Mouse (Mus musculus): Measurements from ENCODE around the gene Dlx4. TPM values are rescaled to one million over a fixed set of nuclear protein-coding genes. Genes with fewer than 3 reads are reported as not detected.

The Dlx4 gene
- polyA plus RNA-seq, 1 experiment from 2014 or later, result 3.2 TPM

GRCm38 (mm10) chr11:95120633-95121020 lies 25.4 kb downstream of the Dlx4 start:
- DNase-seq (ENCODE audit: low spot score) (no peak), ATAC-seq (ENCODE audit: low read depth) (no peak)
- H3K4me3 ChIP-seq (ENCODE audit: low read depth, low read length), result peak overlapping the region; percentile 53
- H3K9ac ChIP-seq (ENCODE audit: low read depth, low read length), result peak overlapping the region; percentile 71
- H3K4me1 ChIP-seq (ENCODE audit: control insufficient read depth, insufficient read depth, low read length), result peaks cover 8% of the 10 kb centered on the region; the same call in 1 of the 2 replicates
- H3K36me3 ChIP-seq (ENCODE audit: control insufficient read depth, insufficient read depth, low read length), result no peaks in the 10 kb centered on the region
- H3K9me3 ChIP-seq (ENCODE audit: control insufficient read depth, low read length), result no peaks in the 10 kb centered on the region
- WGBS, result 1% methylated on average over 21 of the region's 21 CpGs
- no peak overlapping the region; the same call in 1 of the 2 replicates for H3K27ac ChIP-seq (replicated peaks; ENCODE audit: low read depth, low read length)
- peak overlapping the region; percentile 79 for H3K4me2 ChIP-seq (ENCODE audit: low read depth, low read length)
- H3K27me3 ChIP-seq (replicated peaks; ENCODE audit: control insufficient read depth, insufficient read depth, low read length), result peaks cover 66% of the 10 kb centered on the region

DNA sequence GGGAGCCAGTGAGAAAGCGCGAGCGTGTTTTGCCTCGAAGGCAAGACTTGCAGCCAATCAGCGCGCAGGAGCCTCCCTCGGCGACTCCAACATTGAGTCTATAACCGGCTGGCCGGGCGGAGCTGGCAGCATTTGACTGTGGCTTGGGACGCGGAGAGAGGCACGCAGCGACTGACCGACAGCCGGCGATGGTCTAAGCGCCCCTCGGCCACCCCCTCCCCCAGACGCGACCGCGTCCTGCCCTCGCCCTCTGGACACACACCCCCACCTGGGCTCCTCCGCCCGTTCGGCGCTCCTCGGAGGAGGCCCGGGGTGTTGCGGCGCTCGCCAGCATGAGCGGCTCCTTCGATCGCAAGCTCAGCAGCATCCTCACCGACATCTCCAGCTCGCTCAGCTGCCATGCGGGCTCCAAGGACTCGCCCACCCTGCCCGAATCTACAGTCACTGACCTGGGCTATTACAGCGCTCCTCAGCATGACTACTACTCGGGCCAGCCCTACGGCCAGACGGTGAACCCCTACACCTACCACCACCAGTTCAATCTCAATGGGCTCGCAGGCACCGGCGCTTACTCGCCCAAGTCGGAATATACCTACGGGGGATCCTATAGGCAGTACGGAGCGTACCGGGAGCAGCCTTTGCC lies 26.0 kb downstream of the Dlx4 start, which contains the start of gene Dlx3:
Dlx3 (plus strand) TSS at position 130 of the 643 bp plus-strand sequence.
- no peak within 1 kb of the TSS; the same call in 1 of the 2 replicates for H3K27ac ChIP-seq (replicated peaks; ENCODE audit: low read depth, low read length)
- peak; percentile 42 for ATAC-seq (ENCODE audit: low read depth)
- peak within 1 kb of the TSS; percentile 79 for H3K4me2 ChIP-seq (ENCODE audit: low read depth, low read length)
- peaks cover 6% of the 10 kb centered on the region; the same call in 1 of the 2 replicates for H3K4me1 ChIP-seq (ENCODE audit: control insufficient read depth, insufficient read depth, low read length)
- peak within 1 kb of the TSS; percentile 71 for H3K9ac ChIP-seq (ENCODE audit: low read depth, low read length)
- peak within 1 kb of the TSS; percentile 53 for H3K4me3 ChIP-seq (ENCODE audit: low read depth, low read length)
- WGBS, result under 1% methylated on average over 29 of the region's 55 CpGs
- no peaks in the 10 kb centered on the region for H3K9me3 ChIP-seq (ENCODE audit: control insufficient read depth, low read length)
- H3K36me3 ChIP-seq (ENCODE audit: control insufficient read depth, insufficient read depth, low read length), result no peaks in the 10 kb centered on the region
- peaks cover 66% of the 10 kb centered on the region for H3K27me3 ChIP-seq (replicated peaks; ENCODE audit: control insufficient read depth, insufficient read depth, low read length)
- DNase-seq (ENCODE audit: low spot score), result peak; percentile 90

DNA sequence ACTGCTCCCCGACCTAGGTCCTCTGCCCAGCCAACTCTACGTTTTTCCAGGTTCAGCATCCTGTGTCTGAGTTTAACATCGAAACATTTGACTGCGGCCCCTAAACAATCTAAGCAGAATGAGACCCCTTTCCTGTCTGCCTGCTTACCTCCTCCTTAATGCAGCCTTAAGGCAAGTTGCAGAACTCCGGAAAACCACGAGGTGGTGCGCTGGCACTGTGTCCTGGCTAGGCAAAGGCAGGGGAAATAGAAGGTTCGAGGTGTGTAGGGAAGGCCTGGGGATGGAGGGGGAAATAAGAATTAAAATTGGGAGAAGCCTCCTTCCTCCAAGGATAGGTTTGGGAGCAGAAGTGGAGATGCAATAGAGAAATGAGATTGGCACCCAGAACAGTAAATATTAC lies 27.6 kb downstream of the Dlx4 start:
- peaks cover 54% of the 10 kb centered on the region for H3K27me3 ChIP-seq (replicated peaks; ENCODE audit: control insufficient read depth, insufficient read depth, low read length)
- no peak overlapping the region for H3K4me3 ChIP-seq (ENCODE audit: low read depth, low read length)
- ATAC-seq (ENCODE audit: low read depth) (peak; percentile 54), DNase-seq (ENCODE audit: low spot score) (peak; percentile 80)
- H3K4me1 ChIP-seq (ENCODE audit: control insufficient read depth, insufficient read depth, low read length), result peaks cover 6% of the 10 kb centered on the region; the same call in 1 of the 2 replicates
- no peaks in the 10 kb centered on the region for H3K9me3 ChIP-seq (ENCODE audit: control insufficient read depth, low read length)
- no peak overlapping the region for H3K27ac ChIP-seq (replicated peaks; ENCODE audit: low read depth, low read length)
- no peaks in the 10 kb centered on the region for H3K36me3 ChIP-seq (ENCODE audit: control insufficient read depth, insufficient read depth, low read length)
- 3% methylated on average over 8 of the region's 8 CpGs for WGBS
- H3K9ac ChIP-seq (ENCODE audit: low read depth, low read length), result no peak overlapping the region
- peak overlapping the region; percentile 38 for H3K4me2 ChIP-seq (ENCODE audit: low read depth, low read length)

- peak; percentile 79 for ATAC-seq (ENCODE audit: low read depth)
- H3K4me3 ChIP-seq (ENCODE audit: low read depth, low read length), result no peak overlapping the region
- 4% methylated on average over 6 of the region's 6 CpGs for WGBS
Observed at GRCm38 (mm10) chr11:95117030-95117429, 29.0 kb downstream of the Dlx4 start.

GRCm38 (mm10) chr11:95110081-95110480 lies 36.0 kb downstream of the Dlx4 start:
- Histone ChIP-seq H3K4me3 (ENCODE audit: low read depth, low read length) (no peak overlapping the region), H3K36me3 (ENCODE audit: control insufficient read depth, insufficient read depth, low read length) (no peaks in the 10 kb centered on the region), H3K27ac (replicated peaks; ENCODE audit: low read depth, low read length) (no peak overlapping the region), H3K9ac (ENCODE audit: low read depth, low read length) (no peak overlapping the region), H3K9me3 (ENCODE audit: control insufficient read depth, low read length) (no peaks in the 10 kb centered on the region), H3K27me3 (replicated peaks; ENCODE audit: control insufficient read depth, insufficient read depth, low read length) (no peaks in the 10 kb centered on the region), H3K4me1 (ENCODE audit: control insufficient read depth, insufficient read depth, low read length) (peaks cover 5% of the 10 kb centered on the region), H3K4me2 (ENCODE audit: low read depth, low read length) (no peak overlapping the region)
- ATAC-seq (ENCODE audit: low read depth), result no peak
- 89% methylated on average over 7 of the region's 7 CpGs for WGBS
- no peak for DNase-seq (ENCODE audit: low spot score)

More at GRCm38 (mm10) chr11:95117030-95117429, 29.0 kb downstream of the Dlx4 start:
- peak; percentile 91 for DNase-seq (ENCODE audit: low spot score)
- H3K4me1 ChIP-seq (ENCODE audit: control insufficient read depth, insufficient read depth, low read length), result peaks cover 6% of the 10 kb centered on the region; the same call in 1 of the 2 replicates
- no peak overlapping the region for H3K9ac ChIP-seq (ENCODE audit: low read depth, low read length)
- H3K27me3 ChIP-seq (replicated peaks; ENCODE audit: control insufficient read depth, insufficient read depth, low read length), result peaks cover 39% of the 10 kb centered on the region
- H3K9me3 ChIP-seq (ENCODE audit: control insufficient read depth, low read length), result no peaks in the 10 kb centered on the region
- H3K4me2 ChIP-seq (ENCODE audit: low read depth, low read length), result no peak overlapping the region
- no peak overlapping the region for H3K27ac ChIP-seq (replicated peaks; ENCODE audit: low read depth, low read length)
- H3K36me3 ChIP-seq (ENCODE audit: control insufficient read depth, insufficient read depth, low read length), result no peaks in the 10 kb centered on the region

DNA sequence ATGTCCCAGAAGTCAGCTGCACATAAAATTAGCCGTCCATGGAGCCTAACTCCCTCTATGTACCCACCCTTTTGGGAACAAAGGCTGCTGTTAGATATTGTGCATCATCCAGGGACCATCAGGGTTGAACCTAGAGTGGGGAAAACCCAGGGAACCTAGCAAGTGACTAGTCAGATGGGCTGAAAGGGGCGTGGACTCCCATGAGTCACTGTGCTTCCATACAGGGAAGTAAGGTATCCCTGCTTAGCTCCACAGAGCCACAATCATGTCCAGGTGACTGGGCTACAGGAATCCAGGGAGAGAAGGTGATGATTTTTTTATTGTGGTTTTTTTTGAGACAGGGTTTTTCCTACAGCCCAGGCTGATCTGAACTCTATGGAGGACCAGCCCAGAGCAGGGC lies 37.1 kb downstream of the Dlx4 start:
- no peak for DNase-seq (ENCODE audit: low spot score)
- 84% methylated on average over 2 of the region's 2 CpGs for WGBS

GRCm38 (mm10) chr11:95106440-95107236 lies 39.4 kb downstream of the Dlx4 start:
- Histone ChIP-seq H3K4me1 (ENCODE audit: control insufficient read depth, insufficient read depth, low read length) (peaks cover 6% of the 10 kb centered on the region), H3K27me3 (replicated peaks; ENCODE audit: control insufficient read depth, insufficient read depth, low read length) (no peaks in the 10 kb centered on the region; the same call in 1 of the 2 replicates), H3K4me2 (ENCODE audit: low read depth, low read length) (peak overlapping the region; percentile 6), H3K9me3 (ENCODE audit: control insufficient read depth, low read length) (no peaks in the 10 kb centered on the region), H3K36me3 (ENCODE audit: control insufficient read depth, insufficient read depth, low read length) (no peaks in the 10 kb centered on the region), H3K4me3 (ENCODE audit: low read depth, low read length) (no peak overlapping the region), H3K9ac (ENCODE audit: low read depth, low read length) (no peak overlapping the region), H3K27ac (replicated peaks; ENCODE audit: low read depth, low read length) (no peak overlapping the region)
- peak; percentile 71 for DNase-seq (ENCODE audit: low spot score)
- peak; percentile 75 for ATAC-seq (ENCODE audit: low read depth)
- WGBS, result 36% methylated on average over 23 of the region's 23 CpGs

More for the DNA sequence above, 37.1 kb downstream of the Dlx4 start:
- Histone ChIP-seq H3K36me3 (ENCODE audit: control insufficient read depth, insufficient read depth, low read length) (no peaks in the 10 kb centered on the region), H3K9ac (ENCODE audit: low read depth, low read length) (no peak overlapping the region), H3K27me3 (replicated peaks; ENCODE audit: control insufficient read depth, insufficient read depth, low read length) (no peaks in the 10 kb centered on the region; the same call in 1 of the 2 replicates), H3K9me3 (ENCODE audit: control insufficient read depth, low read length) (no peaks in the 10 kb centered on the region), H3K4me1 (ENCODE audit: control insufficient read depth, insufficient read depth, low read length) (peaks cover 6% of the 10 kb centered on the region), H3K4me2 (ENCODE audit: low read depth, low read length) (no peak overlapping the region), H3K27ac (replicated peaks; ENCODE audit: low read depth, low read length) (no peak overlapping the region), H3K4me3 (ENCODE audit: low read depth, low read length) (no peak overlapping the region)
- no peak for ATAC-seq (ENCODE audit: low read depth)

GRCm38 (mm10) chr11:95105274-95105874 lies 40.7 kb downstream of the Dlx4 start:
- Histone ChIP-seq H3K27ac (replicated peaks; ENCODE audit: low read depth, low read length) (no peak overlapping the region), H3K4me2 (ENCODE audit: low read depth, low read length) (peak overlapping the region; percentile 47), H3K27me3 (replicated peaks; ENCODE audit: control insufficient read depth, insufficient read depth, low read length) (no peaks in the 10 kb centered on the region; the same call in 1 of the 2 replicates), H3K36me3 (ENCODE audit: control insufficient read depth, insufficient read depth, low read length) (no peaks in the 10 kb centered on the region), H3K4me3 (ENCODE audit: low read depth, low read length) (peak overlapping the region; percentile 18), H3K4me1 (ENCODE audit: control insufficient read depth, insufficient read depth, low read length) (peaks cover 6% of the 10 kb centered on the region), H3K9ac (ENCODE audit: low read depth, low read length) (peak overlapping the region; percentile 34; the same call in 1 of the 2 replicates), H3K9me3 (ENCODE audit: control insufficient read depth, low read length) (no peaks in the 10 kb centered on the region)
- ATAC-seq (ENCODE audit: low read depth), result peak; percentile 10; the same call in 1 of the 2 replicates
- no peak for DNase-seq (ENCODE audit: low spot score)
- 5% methylated on average over 17 of the region's 25 CpGs for WGBS

Measured in embryonic facial prominence, embryonic 14.5 days (tissue).